Mouse (Mus musculus) 416B (cell line): ENCODE results near the gene 5330417H12Rik.
A peak's percentile ranks its signal among the peaks of the same experiment; 100 is the strongest.

Experiments
- DNase-seq: peaks from one replicate; pipeline ENCODE4 v3.0.0; 2011; ENCODE audit warnings: low read depth

Gene 5330417H12Rik

DNA sequence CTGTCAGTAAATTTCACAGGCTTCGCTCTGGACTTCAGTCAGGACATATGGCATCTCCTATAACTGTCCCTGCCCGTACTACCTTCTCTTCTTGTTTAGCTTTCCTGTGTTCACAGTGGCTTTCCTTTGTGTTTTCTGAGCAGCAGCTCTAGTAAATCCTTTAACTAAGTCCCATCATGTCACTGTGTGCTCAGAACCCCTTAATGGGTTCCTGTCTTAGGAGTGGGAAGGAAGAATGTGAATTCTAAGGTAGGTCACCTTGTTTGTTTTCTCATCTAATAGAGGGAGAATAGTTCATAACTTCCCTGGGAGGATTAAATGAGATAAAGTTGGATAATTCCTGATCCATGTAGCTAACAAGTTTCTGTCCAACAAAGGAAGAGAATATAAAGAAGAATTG, at the start of gene 5330417H12Rik:
TSS of gene 5330417H12Rik (minus strand) at position 101 of the 400 bp plus-strand sequence.
- DNase-seq: no peak

DNA sequence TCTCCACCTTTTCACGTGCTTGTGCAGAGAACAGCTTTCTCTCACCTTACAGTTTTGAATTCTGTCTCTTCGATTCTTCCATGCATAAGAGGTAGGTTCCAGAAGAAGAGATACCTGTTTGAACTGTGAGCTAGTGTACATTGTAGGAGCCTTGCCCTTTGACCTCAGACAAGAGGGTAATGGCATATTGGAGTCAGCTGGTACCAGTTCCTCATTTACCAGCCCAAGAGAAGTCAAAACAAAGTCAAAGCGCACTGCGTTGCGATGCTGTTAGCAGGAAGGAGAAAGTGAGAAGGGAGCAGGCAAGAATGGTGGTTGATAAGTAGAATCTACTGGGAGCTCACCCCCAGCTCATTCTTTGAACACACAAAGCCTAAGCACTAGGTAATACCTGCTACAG, 43.6 kb upstream of the 5330417H12Rik start:
- DNase-seq: no peak

DNA sequence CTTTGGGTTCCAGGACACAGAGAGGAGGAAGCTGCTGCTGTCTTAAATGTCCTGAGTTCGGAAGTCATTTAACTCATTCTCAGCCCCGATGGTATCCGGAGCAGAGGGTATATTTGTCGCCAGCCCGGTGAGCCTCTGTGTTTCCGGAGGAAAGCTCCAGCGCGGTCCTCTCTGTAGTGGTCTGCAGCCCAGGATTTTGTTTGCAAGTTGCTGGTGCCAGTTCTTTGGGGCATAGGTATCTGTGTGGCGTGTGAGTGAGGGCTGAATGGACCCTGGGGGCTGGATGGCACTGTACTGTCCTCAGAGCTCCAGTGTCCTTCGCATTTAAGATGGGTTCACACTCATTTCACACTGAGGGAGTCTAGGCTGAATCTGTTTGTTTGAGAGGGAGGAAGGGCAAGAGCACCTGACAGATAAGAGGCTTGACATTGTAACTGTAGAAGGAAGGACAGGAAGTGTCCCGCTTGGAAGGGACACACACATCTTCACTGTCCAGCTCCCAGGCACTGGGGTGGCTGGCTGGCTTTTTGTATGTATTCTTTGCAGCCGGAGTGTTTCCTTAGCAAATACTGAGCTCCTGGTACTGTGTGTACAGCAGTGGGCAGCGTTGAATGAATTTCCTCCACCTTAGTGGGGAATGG, 41.4 kb upstream of the 5330417H12Rik start:
- no peak for DNase-seq

DNA sequence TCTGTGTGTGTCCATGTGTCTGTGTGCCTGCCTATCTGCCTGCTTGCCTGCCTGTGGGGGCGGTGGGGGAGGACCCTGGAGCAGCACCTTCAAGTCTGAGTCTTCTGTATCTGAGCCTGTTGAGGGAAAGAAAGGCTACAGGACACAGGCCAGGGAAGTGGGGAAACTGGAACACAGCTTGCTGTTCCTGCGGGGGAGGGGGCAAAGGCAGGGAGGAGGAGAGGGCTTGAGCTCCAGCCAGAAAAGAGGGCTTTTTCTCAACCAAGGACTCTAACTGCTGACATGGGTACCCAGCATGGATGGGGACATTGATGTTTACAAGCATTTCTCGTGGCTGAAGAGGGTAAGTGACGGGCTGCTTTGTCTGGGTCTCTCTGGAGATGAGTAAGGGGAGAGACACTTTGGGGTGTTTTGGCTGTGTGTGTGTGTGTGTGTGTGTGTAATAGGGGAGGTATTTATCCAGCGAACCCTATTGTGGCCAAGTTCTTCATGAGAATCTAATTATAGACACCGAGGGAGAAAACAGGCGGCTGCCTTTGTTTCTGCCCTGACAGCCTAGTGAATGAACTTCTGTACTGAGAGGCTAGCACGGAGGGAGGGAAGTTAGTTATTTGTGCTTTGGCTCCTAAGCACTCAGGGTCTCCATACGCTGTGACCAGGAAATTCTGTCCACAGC, 40.8 kb upstream of the 5330417H12Rik start:
- DNase-seq: no peak

DNA sequence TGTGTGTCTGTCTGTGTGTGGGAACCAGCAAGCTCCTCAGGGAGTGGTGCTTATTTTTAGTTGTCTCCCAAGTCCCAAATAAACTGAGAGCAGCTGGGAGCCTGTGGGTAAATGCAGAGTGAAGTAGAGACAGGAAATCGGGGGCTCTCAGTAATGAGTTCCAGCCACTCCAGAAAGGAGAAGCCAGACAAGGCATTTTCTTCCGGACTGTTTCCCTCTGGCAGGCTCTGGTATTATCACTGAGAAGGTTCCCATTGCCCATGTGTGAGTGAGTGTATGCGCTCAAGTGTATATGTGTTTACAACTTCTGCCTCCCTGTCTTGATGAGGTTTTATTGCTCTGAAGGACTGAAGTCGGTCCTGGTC, 40.2 kb upstream of the 5330417H12Rik start:
- no peak for DNase-seq

DNA sequence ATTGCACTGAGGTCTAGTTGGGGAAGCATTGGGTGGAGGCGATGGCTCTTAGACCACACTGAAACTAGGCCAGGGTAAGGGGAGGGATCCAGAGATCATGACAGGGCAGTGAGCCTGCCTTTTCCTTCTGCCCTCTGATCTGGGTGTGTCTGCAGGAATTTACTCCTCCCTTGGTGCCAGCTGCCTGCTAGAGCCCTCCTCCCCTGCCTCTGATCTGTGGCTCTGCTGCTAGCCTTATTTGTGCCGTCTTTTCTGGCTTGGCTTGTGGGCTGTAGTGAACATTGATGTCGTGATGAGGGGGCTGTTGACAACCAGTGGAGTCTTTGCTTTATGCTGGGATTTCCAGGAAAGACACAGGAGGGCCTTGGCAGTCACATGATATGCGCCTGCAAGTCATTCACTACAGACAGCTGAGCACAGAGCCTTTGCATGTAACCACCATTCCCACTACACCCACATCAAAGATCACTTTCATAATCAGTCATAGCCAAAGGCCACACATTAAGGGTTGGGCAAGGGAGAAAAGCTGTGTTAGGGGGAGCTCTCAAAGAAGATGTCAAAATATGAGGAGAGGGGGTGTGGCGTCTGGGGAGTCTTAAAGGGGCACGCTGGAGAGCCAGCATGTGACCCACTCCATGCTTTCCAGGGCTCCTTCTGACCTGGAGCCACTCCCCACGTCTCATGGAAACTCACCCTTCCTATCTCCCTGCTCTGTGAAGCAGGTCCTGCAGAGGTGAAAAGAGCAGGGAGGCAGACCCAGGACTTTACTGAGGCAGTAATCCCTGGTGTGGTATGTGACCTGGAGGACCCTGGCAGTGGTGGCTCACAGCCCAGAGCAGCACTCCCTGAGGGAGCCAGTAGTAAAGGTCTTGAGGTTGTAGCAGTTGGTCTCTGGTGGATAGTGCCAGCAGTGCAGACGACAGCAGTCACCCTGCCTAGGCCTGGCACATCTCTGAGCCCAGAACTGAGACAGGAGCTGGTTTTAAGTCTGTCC, 39.4 kb upstream of the 5330417H12Rik start:
- no peak for DNase-seq

DNA sequence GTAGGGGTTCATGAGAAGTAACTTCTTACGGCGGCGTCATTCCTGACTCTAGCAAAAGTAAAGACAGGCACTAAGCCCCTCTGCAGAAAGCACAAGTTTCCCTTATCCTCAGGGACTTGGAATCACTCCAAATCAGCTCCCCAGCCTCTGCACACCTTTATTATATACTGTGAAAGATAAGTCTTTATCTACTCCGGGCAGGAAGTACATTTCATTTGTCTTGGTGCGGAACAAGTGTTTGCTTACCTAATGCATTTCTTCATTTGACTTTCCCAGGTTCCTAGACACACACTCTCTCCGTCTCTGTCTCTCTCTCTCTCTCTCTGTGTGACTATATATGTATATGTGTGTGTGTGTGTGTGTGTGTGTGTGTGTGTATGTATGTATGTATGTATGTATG, 38.7 kb upstream of the 5330417H12Rik start:
- DNase-seq: no peak

DNA sequence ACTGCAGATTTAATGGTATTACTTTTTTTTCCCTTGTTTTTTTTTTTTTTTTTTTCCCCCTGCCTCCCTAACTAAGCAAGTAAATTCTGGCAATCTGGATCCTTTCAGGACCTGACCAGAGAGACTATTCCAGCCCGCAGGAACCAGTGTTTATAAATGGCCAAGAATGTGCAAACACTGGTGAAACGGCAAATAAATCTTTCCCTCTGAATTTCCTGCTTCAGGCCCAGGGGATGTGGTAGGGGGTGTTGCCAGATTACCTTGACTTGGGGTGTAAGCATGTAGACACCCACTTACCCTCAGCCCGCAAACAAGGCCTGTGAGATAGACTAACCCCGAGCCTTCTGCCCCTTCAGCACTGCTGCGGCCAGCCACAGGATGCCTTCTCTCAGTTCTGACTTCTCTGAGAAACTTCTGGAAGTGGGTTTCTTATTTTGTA, 36.9 kb upstream of the 5330417H12Rik start:
- DNase-seq: no peak

DNA sequence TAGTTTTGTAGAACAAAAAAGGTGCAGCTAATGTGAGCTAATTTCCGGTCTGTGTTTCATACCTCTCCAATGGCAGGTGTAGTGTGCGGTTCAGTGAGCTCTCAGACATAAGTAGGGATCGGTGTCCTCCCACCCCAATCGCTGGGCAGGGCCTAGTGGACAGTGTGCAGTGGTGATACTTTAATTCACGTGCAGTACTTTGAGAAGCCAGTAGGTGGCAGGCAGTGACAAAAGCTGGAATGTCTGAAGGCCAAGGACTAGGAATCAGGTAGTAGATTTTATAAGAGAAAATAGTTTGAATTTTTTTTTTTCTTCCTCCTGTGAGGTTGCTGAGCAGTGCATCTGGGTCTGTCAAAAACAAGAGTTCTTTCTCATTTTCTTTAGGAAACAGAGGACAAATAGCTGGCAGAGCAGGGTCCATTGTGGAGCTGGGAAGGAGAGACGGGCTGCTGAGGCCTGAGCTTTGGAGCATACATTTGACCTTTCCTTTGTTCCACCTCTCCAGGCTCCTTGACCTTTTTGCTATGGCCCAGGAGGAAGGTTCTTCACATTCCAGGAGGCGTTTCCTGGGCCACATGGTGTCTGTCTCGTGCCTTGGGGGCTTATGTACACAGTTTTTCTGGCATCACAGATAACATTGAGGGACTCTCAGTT, 36.4 kb upstream of the 5330417H12Rik start:
- peak; percentile 49 for DNase-seq

DNA sequence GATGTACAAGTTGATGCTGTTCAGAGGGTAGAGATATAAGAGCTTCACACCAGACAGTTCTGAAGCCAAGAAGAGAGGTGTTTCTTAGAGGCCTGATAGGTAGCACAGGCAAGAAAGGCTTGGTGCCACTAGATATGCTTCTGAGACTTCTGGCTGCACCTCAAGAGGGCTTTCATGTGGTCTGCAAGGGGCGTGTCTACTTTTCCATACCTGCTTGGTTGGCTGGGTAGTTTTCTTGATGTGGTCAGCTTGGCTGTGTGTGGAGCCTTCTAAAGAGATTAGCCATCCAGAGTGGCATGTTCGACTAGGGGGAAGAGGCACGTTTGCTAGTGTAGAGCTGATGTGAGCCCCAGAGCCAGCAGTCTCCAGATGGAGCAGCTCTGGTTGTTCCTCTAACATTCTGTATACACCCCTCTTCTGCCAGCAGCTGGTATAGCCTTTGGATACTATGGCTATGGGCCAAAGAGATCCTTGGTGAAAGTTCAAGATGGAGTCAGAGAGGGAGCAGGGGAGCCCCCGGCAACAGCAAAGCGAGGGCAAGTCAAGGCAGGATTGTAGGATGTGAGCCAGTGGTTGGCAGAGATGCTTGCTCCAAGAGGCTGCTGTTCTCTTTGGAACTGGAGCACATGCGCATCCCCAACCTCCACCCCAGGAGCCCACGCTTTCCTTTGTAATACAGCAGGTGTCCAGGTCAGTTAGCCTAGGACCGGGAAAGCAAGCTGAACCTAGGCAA, 34.4 kb upstream of the 5330417H12Rik start:
- DNase-seq: no peak

DNA sequence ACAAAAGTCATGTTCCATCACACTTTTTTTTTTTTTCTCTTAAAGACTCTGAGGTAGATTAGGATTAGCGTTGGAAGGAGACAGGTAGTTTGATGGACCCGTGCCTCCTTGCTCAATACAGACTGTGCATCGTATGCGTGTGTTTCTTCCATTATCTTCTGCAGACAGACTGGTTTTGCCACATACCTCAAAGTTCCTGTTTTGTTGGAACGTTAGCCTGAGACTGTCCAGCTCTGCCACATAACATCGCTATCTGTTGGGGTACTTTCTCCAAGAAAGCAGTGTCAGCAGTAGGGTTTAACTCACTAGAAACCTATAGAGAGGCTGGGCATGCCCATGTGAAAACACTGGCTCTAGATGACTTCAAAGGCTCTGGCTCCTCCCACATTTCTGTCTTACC, 31.5 kb upstream of the 5330417H12Rik start:
- no peak for DNase-seq

DNA sequence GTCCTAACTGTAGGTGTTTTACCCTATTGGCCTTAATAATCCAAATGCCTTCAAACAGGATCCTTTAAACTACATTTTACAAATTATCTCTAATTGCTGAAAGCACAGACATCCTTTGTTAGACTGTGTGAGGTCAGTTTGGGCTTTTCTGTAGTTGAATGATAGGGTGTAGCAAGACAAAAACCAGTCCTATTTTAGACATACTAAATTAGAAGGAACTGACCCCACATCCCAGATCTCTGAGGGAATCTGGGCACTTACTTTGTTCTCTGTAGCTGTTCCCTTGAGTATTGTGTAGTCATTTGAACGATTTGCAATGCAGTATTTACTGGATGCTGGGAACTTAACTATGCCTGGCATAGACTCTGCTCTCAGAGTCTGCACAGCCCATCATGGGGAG, 26.9 kb upstream of the 5330417H12Rik start:
- no peak for DNase-seq

DNA sequence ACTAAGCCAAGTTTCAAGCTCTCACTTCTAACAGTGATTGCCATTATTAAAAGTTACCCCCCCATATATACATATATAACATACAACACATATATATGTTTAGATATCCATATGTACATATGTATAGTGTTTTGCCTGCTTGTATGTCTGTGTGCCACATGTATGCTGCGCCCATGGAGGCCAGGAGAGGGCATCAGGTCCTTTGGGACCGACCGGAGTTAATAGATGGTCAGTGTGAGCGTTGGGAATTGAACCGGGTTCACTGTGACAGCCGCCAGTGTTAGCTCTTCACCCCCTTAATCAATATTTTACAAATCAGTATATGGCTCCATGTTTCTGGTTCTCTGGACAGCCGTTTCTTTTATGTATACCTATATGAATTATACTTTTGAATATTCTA, 25.0 kb upstream of the 5330417H12Rik start:
- no peak for DNase-seq

DNA sequence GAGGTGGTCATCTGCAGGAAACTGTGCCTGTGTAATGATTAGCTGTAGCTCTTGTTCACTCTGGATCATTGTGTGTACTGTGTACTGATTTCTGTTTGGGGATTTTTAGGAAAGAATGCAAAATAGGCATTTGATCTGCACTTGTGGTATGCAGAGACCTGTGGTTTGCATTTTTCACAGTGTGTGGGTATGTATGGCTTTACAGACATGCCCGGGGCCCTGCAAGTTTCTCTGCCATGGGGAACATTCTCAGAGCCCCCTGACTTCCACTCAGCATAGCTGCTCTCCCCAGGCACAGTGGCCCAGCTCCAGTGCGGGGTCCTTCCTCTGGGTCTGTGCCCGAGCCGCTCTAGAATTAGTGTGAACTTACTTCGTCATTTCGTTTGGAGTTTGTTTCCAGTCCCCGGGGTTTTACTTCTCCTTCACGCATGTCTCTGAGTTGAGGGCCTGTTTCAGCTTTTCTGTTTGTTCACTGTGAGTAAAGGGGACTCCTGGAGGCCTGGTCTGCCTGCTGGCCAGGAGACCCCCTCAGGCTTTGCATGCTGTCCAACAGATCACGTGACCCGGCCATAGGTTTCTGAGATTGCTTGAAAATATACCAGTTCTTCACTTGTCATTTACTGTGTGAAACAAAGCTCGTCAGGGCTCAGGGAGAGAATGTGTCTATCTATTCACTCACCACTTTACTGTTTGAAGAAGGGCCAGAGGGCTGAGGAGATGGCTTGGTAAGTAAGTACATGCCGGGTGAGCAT, 24.2 kb upstream of the 5330417H12Rik start:
- no peak for DNase-seq

DNA sequence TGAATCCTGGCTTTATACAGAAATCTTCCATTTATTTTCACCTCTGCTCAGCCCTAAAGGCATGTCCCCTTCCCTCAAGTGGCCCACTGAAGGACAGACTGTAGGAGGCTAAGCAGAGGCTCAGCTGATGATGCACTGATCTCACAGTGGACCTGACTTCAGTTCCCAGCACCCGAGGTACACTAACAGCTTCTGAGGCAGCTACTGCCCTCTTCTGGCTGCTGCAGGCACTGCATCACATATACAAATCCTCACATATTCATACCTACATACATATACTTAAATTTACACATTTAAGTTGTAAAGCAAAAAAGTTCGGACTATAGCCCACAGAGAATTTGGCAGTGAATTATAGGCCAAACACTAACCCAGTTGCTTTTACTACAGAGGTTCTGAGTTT, 20.0 kb upstream of the 5330417H12Rik start:
- DNase-seq: no peak

DNA sequence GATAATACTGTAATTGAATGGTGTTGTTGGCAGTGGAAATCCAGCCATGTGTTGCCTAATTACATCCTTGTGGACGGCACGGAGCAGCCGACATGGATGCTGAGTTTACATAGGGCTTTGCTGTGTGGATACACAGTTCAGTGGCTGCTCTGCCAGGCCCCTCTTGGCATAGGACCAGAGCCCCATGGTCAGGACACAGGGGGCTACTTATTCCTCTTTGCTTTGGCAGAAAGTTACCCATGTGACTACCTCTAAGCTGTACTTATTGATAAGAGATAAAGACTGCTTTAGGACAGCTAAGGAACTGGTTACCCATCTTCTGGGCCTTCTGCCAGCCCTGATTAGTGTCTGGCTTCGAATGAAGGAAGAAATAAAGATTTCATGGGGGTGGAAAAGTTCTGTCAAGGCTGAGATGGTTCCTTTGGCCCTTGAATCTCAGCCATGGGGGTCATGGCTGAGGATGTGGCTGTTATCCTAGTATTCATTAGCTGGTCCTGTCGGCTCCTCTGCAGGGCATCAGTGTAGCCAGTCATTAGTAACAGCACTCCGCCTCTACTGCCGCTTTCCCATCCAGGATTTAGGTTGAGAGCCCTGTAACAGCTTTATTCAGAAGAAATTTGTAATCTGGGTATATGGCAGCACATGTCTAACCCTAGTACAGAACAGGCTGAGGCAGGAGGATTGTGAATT, 17.8 kb upstream of the 5330417H12Rik start:
- DNase-seq: no peak

DNA sequence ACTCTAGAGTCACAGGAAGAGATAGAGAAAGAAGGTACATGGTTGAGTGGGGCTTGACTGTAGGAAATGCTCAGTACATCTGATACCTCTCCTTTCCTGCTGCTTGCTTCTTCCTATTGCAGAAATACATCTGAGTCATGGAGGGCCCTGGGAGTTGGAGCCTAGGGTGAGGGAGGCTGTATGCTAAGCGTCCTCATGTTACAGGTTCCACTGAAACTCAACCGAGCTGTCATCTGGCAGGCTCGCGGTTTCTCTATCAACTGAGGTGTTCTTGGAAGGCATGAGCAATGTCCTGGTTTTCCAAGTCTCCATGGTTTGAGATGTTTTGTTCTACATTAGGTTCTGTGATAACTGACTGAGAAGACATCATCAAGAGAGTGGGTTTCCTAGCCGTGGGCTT, 13.1 kb upstream of the 5330417H12Rik start:
- DNase-seq: no peak

DNA sequence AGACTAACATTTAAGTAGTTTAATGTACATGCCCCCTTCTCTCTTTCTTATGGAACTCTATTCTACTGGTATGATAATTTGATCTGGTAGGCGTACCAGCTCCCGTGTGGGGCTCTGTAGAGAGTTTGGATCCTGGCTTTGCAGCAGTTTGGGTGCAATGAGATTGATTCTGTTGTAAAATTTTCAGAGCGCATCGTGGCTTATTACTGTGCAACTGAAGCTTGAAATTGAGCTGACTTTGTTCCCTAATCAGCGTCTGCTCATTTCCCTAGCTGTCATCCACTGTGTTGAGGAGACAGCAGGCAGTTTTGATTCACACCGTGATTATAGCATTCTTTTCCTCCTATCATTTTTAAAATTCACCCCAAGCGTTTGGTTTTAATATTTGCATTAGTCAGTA, 12.4 kb upstream of the 5330417H12Rik start:
- no peak for DNase-seq

DNA sequence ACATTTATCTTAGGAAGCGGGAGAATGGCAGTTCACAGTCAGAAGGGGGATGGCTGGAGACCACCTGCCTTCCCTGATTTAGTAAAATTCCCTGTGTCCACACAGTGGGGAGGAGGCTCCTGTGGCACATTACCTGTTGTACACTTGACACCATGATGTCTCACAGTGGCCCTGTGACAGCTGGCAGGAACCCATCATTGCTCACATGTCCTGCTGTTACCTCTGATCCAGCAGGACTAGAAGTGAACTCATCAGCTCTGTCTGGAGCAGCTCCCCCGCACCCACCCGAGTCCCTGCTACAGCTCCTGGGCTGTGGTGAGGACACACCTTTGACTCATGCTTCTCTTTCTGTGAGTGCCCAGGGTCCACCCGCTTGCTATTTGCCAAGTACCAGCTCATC, 8.2 kb upstream of the 5330417H12Rik start:
- DNase-seq: no peak

DNA sequence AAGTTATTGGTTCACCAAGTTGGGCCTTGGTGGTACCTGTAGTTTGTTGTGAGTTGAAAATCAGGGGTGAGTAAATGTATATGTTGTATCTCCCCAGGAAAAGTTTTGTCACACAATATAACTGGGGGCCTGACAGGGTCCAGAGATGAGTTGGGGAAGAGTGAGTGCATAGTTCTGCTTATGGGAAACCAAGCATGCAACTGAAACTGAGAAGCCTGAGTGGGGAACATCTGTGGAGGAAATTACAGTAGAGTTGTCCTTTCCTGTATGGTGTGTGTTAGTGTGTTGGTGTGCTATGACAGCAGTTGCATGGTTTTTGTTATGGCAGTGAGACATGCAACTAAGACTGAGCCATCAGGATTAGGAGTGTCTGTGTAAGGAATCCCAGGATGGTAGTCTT, 3.4 kb upstream of the 5330417H12Rik start:
- DNase-seq: no peak
